Mouse (Mus musculus): ENCODE data around the gene Mrps9. TPM values are rescaled to one million over a fixed set of nuclear protein-coding genes. Genes with fewer than 3 reads are reported as not detected.
"Not testable (repeated sequence)": the region's sequence is repeated elsewhere in the genome, so short reads cannot be mapped to it uniquely, and the experiment has no call there.

Mrps9 gene
- polyA plus RNA-seq, 1 experiment from 2014 or later, result 40.8 TPM

GRCm38 (mm10) chr1:42876463-42877093 is 25.5 kb downstream of the Mrps9 start:
- Histone ChIP-seq H3K9ac (no peak overlapping the region), H3K27ac (no peak overlapping the region), H3K27me3 (no peaks in the 10 kb centered on the region), H3K4me1 (no peaks in the 10 kb centered on the region), H3K9me3 (no peaks in the 10 kb centered on the region), H3K4me2 (no peak overlapping the region), H3K4me3 (no peak overlapping the region), H3K36me3 (0 out of 2 replicates have a peak, but pooled peaks cover 7% of the 10 kb centered on the region)
- ATAC-seq (ENCODE audit: insufficient number of reproducible peaks, low FRiP score, low TSS enrichment, low read depth), result no peak
- 67% methylated on average over 4 of the region's 4 CpGs for WGBS

- ATAC-seq (ENCODE audit: insufficient number of reproducible peaks, low FRiP score, low TSS enrichment, low read depth), result no peak
- Histone ChIP-seq H3K9ac (no peak overlapping the region), H3K4me1 (no peaks in the 10 kb centered on the region), H3K27me3 (no peaks in the 10 kb centered on the region), H3K27ac (no peak overlapping the region), H3K36me3 (0 out of 2 replicates have a peak, but pooled peaks cover 7% of the 10 kb centered on the region), H3K9me3 (no peaks in the 10 kb centered on the region), H3K4me3 (no peak overlapping the region), H3K4me2 (no peak overlapping the region)
- WGBS, result 71% methylated on average over 10 of the region's 10 CpGs
These were observed 26.2 kb downstream of the Mrps9 start for GRCm38 (mm10) chr1:42877264-42877663.

GRCm38 (mm10) chr1:42878851-42879250 is 27.8 kb downstream of the Mrps9 start:
- 0 out of 2 replicates have a peak, but pooled peaks cover 4% of the 10 kb centered on the region for H3K36me3 ChIP-seq
- H3K4me1 ChIP-seq, result no peaks in the 10 kb centered on the region
- ATAC-seq (ENCODE audit: insufficient number of reproducible peaks, low FRiP score, low TSS enrichment, low read depth), result no peak
- no peak overlapping the region for H3K4me3 ChIP-seq
- H3K27me3 ChIP-seq, result no peaks in the 10 kb centered on the region
- H3K27ac ChIP-seq, result no peak overlapping the region
- H3K4me2 ChIP-seq, result no peak overlapping the region
- H3K9me3 ChIP-seq, result no peaks in the 10 kb centered on the region
- 84% methylated on average over 5 of the region's 5 CpGs for WGBS
- H3K9ac ChIP-seq, result no peak overlapping the region

- Histone ChIP-seq H3K27me3 (no peaks in the 10 kb centered on the region), H3K4me1 (no peaks in the 10 kb centered on the region), H3K9me3 (no peaks in the 10 kb centered on the region), H3K4me2 (no peak overlapping the region), H3K27ac (no peak overlapping the region), H3K4me3 (no peak overlapping the region), H3K36me3 (0 out of 2 replicates have a peak, but pooled peaks cover 4% of the 10 kb centered on the region), H3K9ac (no peak overlapping the region)
- WGBS, result 76% methylated on average over 2 of the region's 2 CpGs
- ATAC-seq (ENCODE audit: insufficient number of reproducible peaks, low FRiP score, low TSS enrichment, low read depth), result no peak
These were observed 31.2 kb downstream of the Mrps9 start for GRCm38 (mm10) chr1:42882258-42882657.

- not testable (repeated sequence) for H3K9me3 ChIP-seq; H3K27me3 ChIP-seq; H3K9ac ChIP-seq; H3K4me2 ChIP-seq; ATAC-seq (ENCODE audit: insufficient number of reproducible peaks, low FRiP score, low TSS enrichment, low read depth); H3K4me1 ChIP-seq; H3K27ac ChIP-seq; H3K4me3 ChIP-seq; H3K36me3 ChIP-seq
- 100% methylated on average over 2 of the region's 2 CpGs for WGBS
These were observed 32.4 kb downstream of the Mrps9 start for GRCm38 (mm10) chr1:42883418-42883817.

- Histone ChIP-seq H3K4me2 (no peak overlapping the region), H3K27me3 (no peaks in the 10 kb centered on the region), H3K9me3 (no peaks in the 10 kb centered on the region), H3K4me3 (no peak overlapping the region), H3K4me1 (no peaks in the 10 kb centered on the region), H3K9ac (no peak overlapping the region), H3K27ac (no peak overlapping the region), H3K36me3 (peaks cover 16% of the 10 kb centered on the region)
- no peak for ATAC-seq (ENCODE audit: insufficient number of reproducible peaks, low FRiP score, low TSS enrichment, low read depth)
- WGBS, result 89% methylated on average over 11 of the region's 11 CpGs
These were observed 36.8 kb downstream of the Mrps9 start for GRCm38 (mm10) chr1:42887835-42888234.

GRCm38 (mm10) chr1:42888541-42889349 is 37.7 kb downstream of the Mrps9 start:
- 57% methylated on average over 22 of the region's 22 CpGs for WGBS
- Histone ChIP-seq H3K9me3 (no peaks in the 10 kb centered on the region), H3K36me3 (peaks cover 16% of the 10 kb centered on the region), H3K27ac (no peak overlapping the region), H3K4me3 (no peak overlapping the region), H3K27me3 (no peaks in the 10 kb centered on the region), H3K4me1 (no peaks in the 10 kb centered on the region), H3K9ac (no peak overlapping the region), H3K4me2 (no peak overlapping the region)
- ATAC-seq (ENCODE audit: insufficient number of reproducible peaks, low FRiP score, low TSS enrichment, low read depth), result no peak

DNA sequence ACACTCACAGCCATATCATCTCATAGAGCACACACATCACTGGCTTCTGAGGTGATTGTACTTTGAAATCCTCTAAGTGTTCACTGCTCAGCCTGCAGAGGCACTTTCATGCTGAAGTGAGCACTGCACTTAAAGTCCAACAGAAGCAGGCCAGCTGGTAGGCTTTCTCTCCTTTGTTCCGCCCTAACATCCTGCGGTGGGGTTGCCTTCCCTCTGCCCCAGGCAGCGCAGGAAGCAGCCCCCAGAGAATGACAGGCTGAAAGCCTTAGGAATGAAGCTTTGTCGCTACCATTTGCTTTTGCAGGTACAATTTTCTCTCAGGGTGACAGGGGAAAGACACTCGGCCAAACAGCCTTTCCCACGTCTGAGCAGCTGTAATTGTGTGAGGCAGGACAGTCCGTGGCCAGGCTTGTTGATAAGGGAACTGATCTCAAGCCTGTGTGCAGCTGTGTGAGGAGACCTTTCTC is 38.4 kb downstream of the Mrps9 start:
- Histone ChIP-seq H3K4me3 (no peak overlapping the region), H3K4me1 (no peaks in the 10 kb centered on the region), H3K4me2 (no peak overlapping the region), H3K27ac (no peak overlapping the region), H3K9me3 (no peaks in the 10 kb centered on the region), H3K9ac (no peak overlapping the region), H3K36me3 (peaks cover 16% of the 10 kb centered on the region), H3K27me3 (no peaks in the 10 kb centered on the region)
- no peak for ATAC-seq (ENCODE audit: insufficient number of reproducible peaks, low FRiP score, low TSS enrichment, low read depth)
- 63% methylated on average over 7 of the region's 7 CpGs for WGBS

GRCm38 (mm10) chr1:42894695-42895094 is 43.7 kb downstream of the Mrps9 start:
- ATAC-seq (ENCODE audit: insufficient number of reproducible peaks, low FRiP score, low TSS enrichment, low read depth), result no peak
- Histone ChIP-seq H3K4me2 (no peak overlapping the region), H3K9ac (no peak overlapping the region), H3K9me3 (no peaks in the 10 kb centered on the region), H3K36me3 (peaks cover 23% of the 10 kb centered on the region), H3K27ac (no peak overlapping the region), H3K4me3 (no peak overlapping the region), H3K27me3 (no peaks in the 10 kb centered on the region), H3K4me1 (no peaks in the 10 kb centered on the region)

DNA sequence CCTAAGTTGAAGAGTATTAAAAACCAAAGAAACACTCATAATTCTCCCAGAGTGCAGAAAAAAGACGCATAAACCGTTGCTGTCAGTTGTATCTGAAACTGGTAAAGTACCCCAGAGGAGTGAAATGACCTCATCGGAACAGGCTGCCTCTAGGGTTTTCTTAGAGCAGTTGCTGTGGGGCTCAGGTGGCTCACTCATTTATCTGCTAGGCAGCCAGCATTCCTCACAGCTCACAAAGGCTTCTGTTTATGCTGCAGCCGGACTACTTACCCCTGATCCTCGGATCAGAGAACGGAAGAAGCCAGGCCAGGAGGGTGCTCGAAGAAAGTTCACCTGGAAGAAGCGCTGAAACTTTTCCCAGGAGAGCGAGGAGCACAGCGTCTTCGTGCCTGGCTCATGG is 54.1 kb downstream of the Mrps9 start:
- H3K9ac ChIP-seq, result no peak overlapping the region
- no peaks in the 10 kb centered on the region for H3K27me3 ChIP-seq
- no peak for ATAC-seq (ENCODE audit: insufficient number of reproducible peaks, low FRiP score, low TSS enrichment, low read depth)
- no peaks in the 10 kb centered on the region for H3K4me1 ChIP-seq
- WGBS, result 82% methylated on average over 11 of the region's 11 CpGs
- peaks cover 37% of the 10 kb centered on the region for H3K36me3 ChIP-seq
- H3K27ac ChIP-seq, result no peak overlapping the region
- H3K4me2 ChIP-seq, result no peak overlapping the region
- no peak overlapping the region for H3K4me3 ChIP-seq
- no peaks in the 10 kb centered on the region for H3K9me3 ChIP-seq

- no peaks in the 10 kb centered on the region for H3K9me3 ChIP-seq
- no peak overlapping the region for H3K27ac ChIP-seq
- peaks cover 10% of the 10 kb centered on the region; the same call in 1 of the 2 replicates for H3K4me1 ChIP-seq
- no peaks in the 10 kb centered on the region for H3K27me3 ChIP-seq
- H3K9ac ChIP-seq, result no peak overlapping the region
- no peak overlapping the region for H3K4me2 ChIP-seq
- WGBS, result 80% methylated on average over 7 of the region's 7 CpGs
- peaks cover 24% of the 10 kb centered on the region; the same call in 1 of the 2 replicates for H3K36me3 ChIP-seq
- no peak overlapping the region for H3K4me3 ChIP-seq
- ATAC-seq (ENCODE audit: insufficient number of reproducible peaks, low FRiP score, low TSS enrichment, low read depth), result no peak
These were observed 55.7 kb downstream of the Mrps9 start for GRCm38 (mm10) chr1:42906696-42907095.

GRCm38 (mm10) chr1:42907153-42907552 is 56.1 kb downstream of the Mrps9 start:
- H3K4me2 ChIP-seq, result no peak overlapping the region
- H3K36me3 ChIP-seq, result peaks cover 24% of the 10 kb centered on the region; the same call in 1 of the 2 replicates
- H3K9ac ChIP-seq, result no peak overlapping the region
- WGBS, result 72% methylated on average over 4 of the region's 4 CpGs
- H3K27ac ChIP-seq, result no peak overlapping the region
- ATAC-seq (ENCODE audit: insufficient number of reproducible peaks, low FRiP score, low TSS enrichment, low read depth), result no peak
- no peaks in the 10 kb centered on the region for H3K27me3 ChIP-seq
- no peak overlapping the region for H3K4me3 ChIP-seq
- H3K9me3 ChIP-seq, result no peaks in the 10 kb centered on the region
- H3K4me1 ChIP-seq, result peaks cover 10% of the 10 kb centered on the region; the same call in 1 of the 2 replicates

Measured in limb, embryonic 15.5 days (tissue).